Mouse (Mus musculus) stomach, embryonic 14.5 days (tissue): ENCODE measurements around the gene Nr1d1. TPM values are rescaled to one million over a fixed set of nuclear protein-coding genes. Genes with fewer than 3 reads are reported as not detected.

Source experiments
- ATAC-seq: fragments of 200-750 bp; cut with Nextera tagmentation; 2 replicates; pipeline ENCODE4 v1.8.0; 2017; ENCODE audit warnings: low read depth, moderate TSS enrichment; ENCODE audit not compliant: insufficient number of reproducible peaks, insufficient read depth, low FRiP score
- H3K27ac ChIP-seq: fragments of 300-500 bp; sonication (generic); 2 replicates; pipeline ENCODE4 v1.5.1; 2014; ENCODE audit warnings: mild to moderate bottlenecking, low read length, moderate library complexity, mixed read lengths
- H3K27me3 ChIP-seq: fragments of 300-500 bp; sonication (generic); 2 replicates; pipeline ENCODE4 v1.6.1; 2014; ENCODE audit warnings: low read length, control low read depth, mixed read lengths; ENCODE audit not compliant: control insufficient read depth, insufficient read depth
- H3K36me3 ChIP-seq: fragments of 300-500 bp; sonication (generic); 2 replicates; pipeline ENCODE4 v1.6.1; 2014; ENCODE audit warnings: mild to moderate bottlenecking, control low read depth, low read length, moderate library complexity, mixed read lengths; ENCODE audit not compliant: control insufficient read depth, insufficient read depth
- H3K4me1 ChIP-seq: fragments of 300-500 bp; sonication (generic); 2 replicates; pipeline ENCODE4 v1.6.1; 2014; ENCODE audit warnings: low read length, control low read depth, mixed read lengths; ENCODE audit not compliant: control insufficient read depth, insufficient read depth
- H3K4me2 ChIP-seq: fragments of 300-500 bp; sonication (generic); replicated peaks from 2 replicates; pipeline ENCODE4 v1.6.1; 2014; ENCODE audit warnings: low read depth, low read length, control low read depth
- H3K4me3 ChIP-seq: fragments of 300-500 bp; sonication (generic); 2 replicates; pipeline ENCODE4 v1.5.1; 2014; ENCODE audit warnings: low read depth, low read length, control low read depth
- H3K9ac ChIP-seq: fragments of 300-500 bp; sonication (generic); replicated peaks from 2 replicates; pipeline ENCODE4 v1.6.1; 2014; ENCODE audit warnings: low read depth, mild to moderate bottlenecking, control low read depth, low read length, moderate library complexity, mixed read lengths
- H3K9me3 ChIP-seq: fragments of 300-500 bp; sonication (generic); 2 replicates; pipeline ENCODE4 v1.6.1; 2016; ENCODE audit warnings: low read depth, low read length, control low read depth; ENCODE audit not compliant: control insufficient read depth
- WGBS: fragments of 180-500 bp; shearing (Covaris S2); extraction: QIAGEN DNeasy Blood & Tissue Kit; methylation state at CpG from one replicate; pipeline ENCODE4 v1.1.7; 2014; 5-methylcytosine and 5-hydroxymethylcytosine counted together
- polyA plus RNA-seq: library from polyadenylated mRNA; unstranded; fragments of >200 nt; fragmentation: Nextera tagmentation; extraction: Ambion mirVana; gene quantifications from 2 replicates; pipeline ENCODE4 v1.2.1, GENCODE M21; 2014

Nr1d1 gene
- polyA plus RNA-seq, 1 experiment from 2014 or later: 1.7 TPM

GRCm38 (mm10) chr11:98747804-98748505 lies 27.2 kb downstream of the Nr1d1 start:
- 23% methylated on average over 6 of the region's 6 CpGs for WGBS
- H3K9me3 ChIP-seq: no peaks in the 10 kb centered on the region
- H3K9ac ChIP-seq: no peak overlapping the region
- ATAC-seq: no peak
- H3K4me1 ChIP-seq: peaks cover 94% of the 10 kb centered on the region
- peak overlapping the region; percentile 76 for H3K27ac ChIP-seq
- no peaks in the 10 kb centered on the region for H3K36me3 ChIP-seq
- no peak overlapping the region for H3K4me3 ChIP-seq
- H3K27me3 ChIP-seq: no peaks in the 10 kb centered on the region
- H3K4me2 ChIP-seq: peak overlapping the region; percentile 23

- 0 out of 2 replicates have a peak overlapping the region, but pooled peaks have one; percentile 10 for H3K9ac ChIP-seq
- no peaks in the 10 kb centered on the region for H3K27me3 ChIP-seq
- no peaks in the 10 kb centered on the region for H3K36me3 ChIP-seq
- no peaks in the 10 kb centered on the region for H3K9me3 ChIP-seq
- 0 out of 2 replicates have a peak overlapping the region, but pooled peaks have one; percentile 9 for H3K4me3 ChIP-seq
- peak overlapping the region; percentile 44 for H3K4me2 ChIP-seq
- H3K4me1 ChIP-seq: peaks cover 91% of the 10 kb centered on the region
- peak overlapping the region; percentile 58 for H3K27ac ChIP-seq
- WGBS: 4% methylated on average over 19 of the region's 19 CpGs
- peak; percentile 39; the same call in 1 of the 2 replicates for ATAC-seq
These were observed 28.1 kb downstream of the Nr1d1 start for GRCm38 (mm10) chr11:98746855-98747693.

GRCm38 (mm10) chr11:98745932-98746853 lies 28.9 kb downstream of the Nr1d1 start:
- H3K9me3 ChIP-seq: no peaks in the 10 kb centered on the region
- H3K4me3 ChIP-seq: no peak overlapping the region
- H3K27ac ChIP-seq: peak overlapping the region; percentile 58
- peak overlapping the region; percentile 44 for H3K4me2 ChIP-seq
- peaks cover 85% of the 10 kb centered on the region for H3K4me1 ChIP-seq
- no peak overlapping the region for H3K9ac ChIP-seq
- 46% methylated on average over 12 of the region's 12 CpGs for WGBS
- no peak for ATAC-seq
- no peaks in the 10 kb centered on the region for H3K27me3 ChIP-seq
- no peaks in the 10 kb centered on the region for H3K36me3 ChIP-seq

GRCm38 (mm10) chr11:98744456-98745019 lies 30.6 kb downstream of the Nr1d1 start:
- H3K9ac ChIP-seq: peak overlapping the region; percentile 30; the same call in 1 of the 2 replicates
- WGBS: 34% methylated on average over 7 of the region's 7 CpGs
- peak overlapping the region; percentile 97 for H3K4me3 ChIP-seq
- H3K27ac ChIP-seq: peak overlapping the region; percentile 97
- no peak for ATAC-seq
- H3K4me1 ChIP-seq: peaks cover 79% of the 10 kb centered on the region
- H3K4me2 ChIP-seq: peak overlapping the region; percentile 84
- no peaks in the 10 kb centered on the region for H3K9me3 ChIP-seq
- H3K36me3 ChIP-seq: no peaks in the 10 kb centered on the region
- no peaks in the 10 kb centered on the region for H3K27me3 ChIP-seq

- WGBS: 3% methylated on average over 9 of the region's 9 CpGs
- no peaks in the 10 kb centered on the region for H3K9me3 ChIP-seq
These were observed 31.3 kb downstream of the Nr1d1 start for GRCm38 (mm10) chr11:98743655-98744345.

GRCm38 (mm10) chr11:98742397-98743291 lies 32.5 kb downstream of the Nr1d1 start:
- Histone ChIP-seq H3K4me3 (peak overlapping the region; percentile 97), H3K9ac (peak overlapping the region; percentile 89), H3K27me3 (no peaks in the 10 kb centered on the region), H3K4me2 (peak overlapping the region; percentile 84), H3K27ac (peak overlapping the region; percentile 97), H3K9me3 (no peaks in the 10 kb centered on the region), H3K36me3 (no peaks in the 10 kb centered on the region), H3K4me1 (peaks cover 60% of the 10 kb centered on the region)
- ATAC-seq: 0 out of 2 replicates have a peak, but pooled peaks have one; percentile 2
- WGBS: 3% methylated on average over 21 of the region's 21 CpGs

More at GRCm38 (mm10) chr11:98743655-98744345, 31.3 kb downstream of the Nr1d1 start:
- Histone ChIP-seq H3K27me3 (no peaks in the 10 kb centered on the region), H3K4me3 (peak overlapping the region; percentile 97), H3K9ac (peak overlapping the region; percentile 30; the same call in 1 of the 2 replicates), H3K4me2 (peak overlapping the region; percentile 84), H3K36me3 (no peaks in the 10 kb centered on the region), H3K27ac (peak overlapping the region; percentile 97), H3K4me1 (peaks cover 71% of the 10 kb centered on the region)
- ATAC-seq: no peak
